ENCODE assay signal across 17 mouse cellular contexts in the genomic region with DNA sequence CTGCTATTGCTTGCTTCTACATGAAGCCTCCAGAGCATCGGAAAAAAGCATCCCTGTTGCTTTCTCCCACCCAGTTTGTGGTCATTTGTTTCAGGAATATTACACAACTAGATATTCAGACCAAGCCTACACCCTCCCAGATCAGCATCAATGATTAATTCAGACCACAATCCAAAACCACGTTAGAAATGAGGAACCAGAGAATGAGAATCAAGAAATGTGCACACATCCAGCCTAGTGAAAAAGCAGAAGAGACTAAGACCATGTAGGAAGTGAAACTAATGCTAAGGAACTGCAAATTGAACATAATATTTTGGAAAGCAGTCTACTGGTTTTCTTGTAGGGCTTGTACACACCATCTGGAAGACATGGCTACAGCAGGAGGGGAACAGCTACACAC.
DNase-seq lines count a peak whose midpoint lies in the region; ATAC-seq and TF ChIP-seq lines count a peak whose summit lies in the region.
"Had no signal": no experiment of that assay in that cellular context is flagged by ENCODE, and none has a peak within 500 bp of the region (broad histone marks: within the 10 kb centered on the region; RNA-seq: fewer than 3 reads in every experiment).

No protein-coding gene starts in this region.

- WGBS in heart, embryonic 11.5 days (ENCODE audit: insufficient replicate concordance): 78% methylated on average over 2 of the region's 2 CpGs
- 89% methylated on average over 2 of the region's 2 CpGs for WGBS in forebrain, embryonic 10.5 days

- no peak overlapping the region for H3K27ac ChIP-seq in heart, embryonic 11.5 days (ENCODE audit: low read depth, low read length)
- no peak overlapping the region for H3K27ac ChIP-seq in forebrain, embryonic 10.5 days
- H3K27ac ChIP-seq in gastrocnemius, adult 2 months: no peak overlapping the region
- H3K27ac ChIP-seq: heart, embryonic 13.5 days; liver, embryonic 13.5 days; neural tube, embryonic 13.5 days had no signal

- H3K36me3 ChIP-seq in heart, embryonic 11.5 days (ENCODE audit: control insufficient read depth, insufficient read depth, low read length): no peaks in the 10 kb centered on the region
- H3K36me3 ChIP-seq in forebrain, embryonic 10.5 days (replicated peaks): no peaks in the 10 kb centered on the region
- H3K36me3 ChIP-seq: heart, embryonic 13.5 days; liver, embryonic 13.5 days; neural tube, embryonic 13.5 days had no signal

- no peak overlapping the region for H3K4me2 ChIP-seq in heart, embryonic 11.5 days
- H3K4me2 ChIP-seq: heart, embryonic 13.5 days; liver, embryonic 13.5 days; neural tube, embryonic 13.5 days had no signal

- H3K9me3 ChIP-seq in heart, embryonic 11.5 days (replicated peaks; ENCODE audit: control insufficient read depth, low read length): no peaks in the 10 kb centered on the region
- peaks cover 4% of the 10 kb centered on the region; the same call in 1 of the 2 replicates for H3K9me3 ChIP-seq in forebrain, embryonic 10.5 days
- H3K9me3 ChIP-seq: heart, embryonic 13.5 days; liver, embryonic 13.5 days; neural tube, embryonic 13.5 days had no signal

- no peak overlapping the region for H3K4me3 ChIP-seq in heart, embryonic 11.5 days (ENCODE audit: low read depth, low read length)
- H3K4me3 ChIP-seq in forebrain, embryonic 10.5 days: no peak overlapping the region
- H3K4me3 ChIP-seq in gastrocnemius, adult 2 months: no peak overlapping the region
- H3K4me3 ChIP-seq: heart, embryonic 13.5 days; liver, embryonic 13.5 days; neural tube, embryonic 13.5 days had no signal

- H3K27me3 ChIP-seq in heart, embryonic 11.5 days (ENCODE audit: control insufficient read depth, insufficient read depth, low read length): no peaks in the 10 kb centered on the region
- no peaks in the 10 kb centered on the region for H3K27me3 ChIP-seq in forebrain, embryonic 10.5 days (ENCODE audit: poor library complexity, severe bottlenecking)
- H3K27me3 ChIP-seq: heart, embryonic 13.5 days; liver, embryonic 13.5 days; neural tube, embryonic 13.5 days had no signal

- intact Hi-C loops in gastrocnemius, adult 2 months (cut with DNase I): no loop called here

- DNase-seq in heart, adult 8-10 months (ENCODE audit: low spot score): peak; percentile 30
- DNase-seq in lung, postnatal 25 days (ENCODE audit: low spot score): peak; percentile 50
- no peak for DNase-seq in lung, postnatal 4 days
- peak; percentile 44 for DNase-seq in skeletal muscle tissue, adult 2 months (ENCODE audit: low read depth, low spot score)
- DNase-seq in forebrain, embryonic 10.5 days (ENCODE audit: extremely low spot score, low spot score): no peak
- no peak for DNase-seq in gastrocnemius, adult 2 months
- DNase-seq: adrenal gland, adult 2 months; cerebellum, postnatal 10 days; gastrocnemius, postnatal 14 days; kidney, postnatal 10 days; layer of hippocampus, adult 9-11 months; liver, embryonic 13.5 days; thymus, postnatal 14 days had no signal

- no peak for ATAC-seq in heart, embryonic 11.5 days (replicated peaks; ENCODE audit: insufficient number of reproducible peaks, low FRiP score, low TSS enrichment)
- ATAC-seq in granulocyte monocyte progenitor cell, adult 5-6 weeks (replicated peaks; ENCODE audit: poor library complexity, severe bottlenecking): peak; percentile 97

- no peak for TF ChIP-seq CTCF in gastrocnemius, adult 2 months (IDR thresholded peaks at IDR 0.05)

- no peaks in the 10 kb centered on the region for H3K4me1 ChIP-seq in heart, embryonic 11.5 days (ENCODE audit: control insufficient read depth, insufficient read depth, low read length)
- H3K4me1 ChIP-seq in forebrain, embryonic 10.5 days: no peaks in the 10 kb centered on the region
- H3K4me1 ChIP-seq: heart, embryonic 13.5 days; liver, embryonic 13.5 days; neural tube, embryonic 13.5 days had no signal

- H3K9ac ChIP-seq in heart, embryonic 11.5 days (ENCODE audit: low read depth, low read length): no peak overlapping the region
- H3K9ac ChIP-seq: heart, embryonic 13.5 days; liver, embryonic 13.5 days; neural tube, embryonic 13.5 days had no signal

Comparison
In these comparisons a context has a peak if more than half of its experiments do, and no peak if none do; other contexts are left out.
1. DNase-seq: peak in heart, adult 8-10 months (single experiment), lung, postnatal 25 days (single experiment) and skeletal muscle tissue, adult 2 months (single experiment); none in lung, postnatal 4 days (0 of 2), forebrain, embryonic 10.5 days (single experiment) and gastrocnemius, adult 2 months (single experiment).